Mouse (Mus musculus): Measurements from ENCODE around the gene Ncam1. TPM values are rescaled to one million over a fixed set of nuclear protein-coding genes. Genes with fewer than 3 reads are reported as not detected.

The Ncam1 gene
- polyA plus RNA-seq, 1 experiment from 2014 or later, result 80.0 TPM

DNA sequence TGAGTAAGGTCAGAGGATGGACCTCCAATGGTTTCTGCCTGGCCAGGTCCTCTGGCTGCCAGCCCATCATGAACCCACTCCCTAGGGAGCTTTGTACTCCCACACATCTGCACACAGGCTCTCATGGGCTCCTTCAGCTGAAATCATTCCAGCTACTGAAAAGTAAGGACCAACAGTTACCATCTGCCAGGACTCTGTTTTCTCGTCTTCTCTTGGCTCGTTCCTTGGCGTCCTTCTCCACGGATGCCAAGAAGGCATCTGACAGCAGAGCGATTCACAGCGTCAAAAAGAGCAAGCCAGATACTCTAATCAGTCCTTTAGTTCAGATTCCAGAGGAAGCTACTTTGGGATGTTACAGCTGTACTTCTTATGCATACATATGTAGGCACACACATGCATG, 327.8 kb downstream of the Ncam1 start:
- no peak overlapping the region for H3K9ac ChIP-seq
- H3K4me2 ChIP-seq, result no peak overlapping the region
- H3K27ac ChIP-seq (ENCODE audit: poor library complexity, severe bottlenecking), result no peak overlapping the region
- no peak for ATAC-seq (ENCODE audit: insufficient number of reproducible peaks, low FRiP score)
- H3K9me3 ChIP-seq (replicated peaks), result no peaks in the 10 kb centered on the region
- no peak overlapping the region for H3K4me3 ChIP-seq
- H3K36me3 ChIP-seq, result no peaks in the 10 kb centered on the region
- no peaks in the 10 kb centered on the region for H3K4me1 ChIP-seq (replicated peaks)
- H3K27me3 ChIP-seq (replicated peaks), result no peaks in the 10 kb centered on the region
- WGBS, result 81% methylated on average over 6 of the region's 6 CpGs

DNA sequence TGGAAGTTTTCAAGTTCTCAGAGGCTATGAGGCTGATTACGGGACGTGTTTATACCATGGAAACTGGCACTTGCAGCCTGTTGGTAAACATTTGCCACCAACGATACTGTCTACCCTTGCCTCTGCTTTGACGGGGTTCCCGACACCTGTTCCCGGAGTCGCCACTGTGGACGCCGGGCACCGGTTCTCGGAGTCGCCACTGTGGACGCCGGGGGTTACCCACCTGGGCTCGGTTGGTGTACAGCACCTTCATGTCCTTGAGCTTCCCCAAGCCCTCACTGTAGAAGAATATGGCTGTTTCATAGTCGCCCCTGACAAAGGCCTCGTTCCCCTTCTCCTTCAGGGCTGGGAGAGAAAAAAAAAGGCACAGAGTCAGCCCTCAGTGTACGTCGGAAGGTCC, 328.7 kb downstream of the Ncam1 start:
- no peaks in the 10 kb centered on the region for H3K9me3 ChIP-seq (replicated peaks)
- no peak overlapping the region for H3K4me3 ChIP-seq
- H3K27ac ChIP-seq (ENCODE audit: poor library complexity, severe bottlenecking), result no peak overlapping the region
- 89% methylated on average over 19 of the region's 19 CpGs for WGBS
- H3K27me3 ChIP-seq (replicated peaks), result no peaks in the 10 kb centered on the region
- no peak overlapping the region for H3K4me2 ChIP-seq
- no peaks in the 10 kb centered on the region for H3K4me1 ChIP-seq (replicated peaks)
- H3K36me3 ChIP-seq, result no peaks in the 10 kb centered on the region
- no peak for ATAC-seq (ENCODE audit: insufficient number of reproducible peaks, low FRiP score)
- H3K9ac ChIP-seq, result no peak overlapping the region

DNA sequence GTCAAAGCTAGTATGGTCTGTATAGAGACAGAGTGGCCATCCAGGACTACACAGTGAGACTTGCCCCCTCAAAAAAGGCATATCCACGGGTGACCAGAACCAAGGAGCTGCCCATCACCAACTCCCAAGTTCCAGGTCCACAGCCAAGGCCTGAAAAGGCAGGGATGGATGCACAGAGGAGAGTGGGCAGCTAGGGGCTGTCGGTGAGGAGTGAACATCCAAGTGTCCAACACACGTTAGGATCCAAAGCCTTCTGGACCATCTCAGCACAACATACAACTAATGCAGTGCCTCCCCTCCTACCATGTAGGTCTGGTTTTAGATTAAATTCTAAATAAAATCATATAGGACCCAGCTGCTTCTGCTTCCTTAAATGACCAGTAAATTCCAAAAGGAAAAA, 342.6 kb downstream of the Ncam1 start:
- H3K36me3 ChIP-seq, result no peaks in the 10 kb centered on the region
- H3K9ac ChIP-seq, result no peak overlapping the region
- no peak overlapping the region for H3K4me2 ChIP-seq
- H3K27ac ChIP-seq (ENCODE audit: poor library complexity, severe bottlenecking), result no peak overlapping the region
- H3K4me1 ChIP-seq (replicated peaks), result no peaks in the 10 kb centered on the region
- WGBS, result 70% methylated on average over 3 of the region's 3 CpGs
- no peak overlapping the region for H3K4me3 ChIP-seq
- no peak for ATAC-seq (ENCODE audit: insufficient number of reproducible peaks, low FRiP score)
- no peaks in the 10 kb centered on the region for H3K27me3 ChIP-seq (replicated peaks)
- no peaks in the 10 kb centered on the region for H3K9me3 ChIP-seq (replicated peaks)

DNA sequence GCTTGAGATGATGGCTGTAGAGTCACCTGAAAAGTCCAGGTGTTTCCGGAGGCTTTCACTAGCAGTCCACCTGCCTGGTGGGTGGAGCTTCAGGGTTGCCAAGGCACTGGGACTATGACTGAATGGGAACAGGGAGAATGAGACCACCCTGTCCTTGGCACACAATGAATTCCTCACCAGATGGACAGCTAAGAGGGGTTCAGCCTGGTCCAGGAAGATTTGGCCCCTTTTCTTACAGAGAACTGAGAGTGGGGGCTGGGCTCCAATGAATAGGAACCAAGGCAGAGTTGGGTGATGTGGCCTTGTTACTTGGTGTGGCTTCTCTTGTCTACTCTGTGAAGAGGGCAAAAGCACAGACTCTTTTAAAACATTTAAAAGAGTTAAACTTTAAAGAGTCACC, 346.3 kb downstream of the Ncam1 start:
- H3K36me3 ChIP-seq, result no peaks in the 10 kb centered on the region
- no peak for ATAC-seq (ENCODE audit: insufficient number of reproducible peaks, low FRiP score)
- WGBS, result 93% methylated on average over 1 of the region's 1 CpGs

More for the DNA sequence above, 346.3 kb downstream of the Ncam1 start:
- Histone ChIP-seq H3K27me3 (replicated peaks) (no peaks in the 10 kb centered on the region), H3K27ac (ENCODE audit: poor library complexity, severe bottlenecking) (no peak overlapping the region), H3K4me2 (no peak overlapping the region), H3K9me3 (replicated peaks) (no peaks in the 10 kb centered on the region), H3K9ac (no peak overlapping the region), H3K4me1 (replicated peaks) (no peaks in the 10 kb centered on the region), H3K4me3 (no peak overlapping the region)

Measured in heart, embryonic 12.5 days (tissue).